Mouse (Mus musculus): ENCODE results near the gene Def8. TPM values are rescaled to one million over a fixed set of nuclear protein-coding genes. Genes with fewer than 3 reads are reported as not detected.
"Not testable (repeated sequence)": the region's sequence is repeated elsewhere in the genome, so short reads cannot be mapped to it uniquely, and the experiment has no call there.

Gene Def8
- polyA plus RNA-seq, 1 experiment from 2014 or later = 40.1 TPM

DNA sequence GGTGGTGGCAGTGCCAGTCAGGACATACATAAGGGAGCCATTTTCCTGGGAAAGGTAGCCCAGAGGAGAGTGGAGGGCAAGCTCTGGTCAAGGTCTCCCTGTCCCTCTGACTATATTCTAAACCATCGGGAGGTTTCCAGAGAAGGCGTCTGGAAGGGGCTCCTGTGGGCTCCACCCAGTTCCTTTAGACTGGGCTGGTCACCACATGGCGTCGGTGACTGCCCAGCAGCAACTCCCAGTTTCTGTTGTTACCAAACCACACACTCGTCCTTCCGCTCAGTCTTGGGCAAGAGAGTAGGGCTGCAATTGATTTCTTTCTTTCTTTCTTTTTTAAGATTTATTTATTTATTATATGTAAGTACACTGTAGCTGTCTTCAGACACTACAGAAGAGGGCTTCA lies 20.8 kb downstream of the Def8 start:
- no peak for ATAC-seq (ENCODE audit: low FRiP score)
- WGBS = 87% methylated on average over 6 of the region's 6 CpGs
- peaks cover 10% of the 10 kb centered on the region; the same call in 1 of the 2 replicates for H3K4me1 ChIP-seq

DNA sequence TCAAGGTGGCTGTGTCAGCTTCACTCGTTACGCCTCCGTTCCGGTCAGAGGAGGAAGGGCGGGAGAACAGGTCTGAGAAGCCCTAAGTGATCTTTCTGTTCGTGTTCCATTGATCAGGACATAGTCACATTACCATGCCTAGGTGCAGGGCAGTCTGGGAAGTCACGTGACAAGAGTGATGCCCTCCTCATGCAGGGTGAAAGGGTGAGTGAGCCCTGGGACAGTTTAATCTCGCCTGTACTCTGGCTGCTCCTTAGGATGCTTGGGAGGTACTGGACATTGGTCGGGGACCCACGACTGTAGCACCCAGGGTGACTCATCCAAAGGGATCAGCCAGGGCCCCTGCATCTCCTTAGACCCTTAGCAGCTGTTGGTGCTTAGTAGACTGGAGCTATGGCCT lies 22.7 kb downstream of the Def8 start:
- Histone ChIP-seq H3K4me2 (replicated peaks) (no peak overlapping the region), H3K4me3 (no peak overlapping the region), H3K27ac (no peak overlapping the region), H3K36me3 (peaks cover 27% of the 10 kb centered on the region), H3K9ac (no peak overlapping the region), H3K4me1 (peaks cover 10% of the 10 kb centered on the region; the same call in 1 of the 2 replicates), H3K9me3 (replicated peaks) (no peaks in the 10 kb centered on the region), H3K27me3 (no peaks in the 10 kb centered on the region)
- no peak for ATAC-seq (ENCODE audit: low FRiP score)
- 87% methylated on average over 10 of the region's 10 CpGs for WGBS

More for the DNA sequence above, 20.8 kb downstream of the Def8 start:
- H3K27ac ChIP-seq = no peak overlapping the region
- peaks cover 15% of the 10 kb centered on the region for H3K36me3 ChIP-seq
- peak overlapping the region; percentile 62 for H3K4me2 ChIP-seq (replicated peaks)
- no peak overlapping the region for H3K9ac ChIP-seq
- no peaks in the 10 kb centered on the region for H3K9me3 ChIP-seq (replicated peaks)
- 0 out of 2 replicates have a peak overlapping the region, but pooled peaks have one; percentile 55 for H3K4me3 ChIP-seq
- no peaks in the 10 kb centered on the region for H3K27me3 ChIP-seq

DNA sequence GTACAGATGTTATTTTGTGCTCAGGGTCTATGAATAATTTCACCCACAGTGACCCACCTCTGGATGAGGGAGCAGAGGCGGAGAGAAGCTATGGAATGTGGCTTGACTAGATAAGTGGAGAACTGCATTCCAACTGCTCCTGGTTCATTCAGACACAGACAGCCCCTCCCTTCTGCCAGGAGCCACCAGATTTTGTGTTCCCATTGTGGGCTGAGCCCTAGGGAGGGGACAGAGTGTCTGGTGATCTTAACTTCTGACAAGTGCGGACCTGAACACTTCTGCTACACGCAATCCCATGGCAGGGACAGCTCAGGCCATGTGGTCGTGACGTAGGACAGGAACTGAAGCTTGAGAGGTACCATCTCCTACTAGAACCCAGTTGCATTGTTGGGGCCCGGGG lies 23.5 kb downstream of the Def8 start:
- peaks cover 31% of the 10 kb centered on the region for H3K36me3 ChIP-seq
- ATAC-seq (ENCODE audit: low FRiP score) = no peak
- peaks cover 10% of the 10 kb centered on the region; the same call in 1 of the 2 replicates for H3K4me1 ChIP-seq
- H3K4me2 ChIP-seq (replicated peaks) = no peak overlapping the region
- H3K27ac ChIP-seq = no peak overlapping the region
- no peak overlapping the region for H3K4me3 ChIP-seq
- WGBS = 89% methylated on average over 6 of the region's 6 CpGs
- H3K27me3 ChIP-seq = no peaks in the 10 kb centered on the region
- no peak overlapping the region for H3K9ac ChIP-seq
- no peaks in the 10 kb centered on the region for H3K9me3 ChIP-seq (replicated peaks)

DNA sequence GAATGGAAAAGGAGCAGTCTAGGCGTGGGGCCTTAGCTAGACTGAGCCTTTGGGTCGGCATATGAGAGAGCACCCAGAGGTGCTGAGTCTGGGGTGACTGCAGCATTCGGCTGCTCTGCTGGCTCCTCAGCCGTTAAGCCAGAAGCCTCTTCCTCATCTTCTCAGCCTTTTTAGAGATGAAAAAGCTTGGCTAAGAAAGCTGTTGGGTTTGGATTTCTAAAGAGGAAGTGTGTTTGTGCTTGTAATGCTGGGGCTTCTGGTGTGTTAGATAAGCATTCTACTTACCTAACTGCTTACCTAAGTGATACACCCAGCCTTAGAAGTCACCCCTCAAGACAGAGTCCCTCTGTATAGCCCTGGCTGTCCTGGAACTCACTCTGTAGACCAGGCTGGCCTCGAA lies 27.5 kb downstream of the Def8 start:
- 92% methylated on average over 5 of the region's 5 CpGs for whole genome bisulfite sequencing
- peaks cover 66% of the 10 kb centered on the region for H3K36me3 ChIP-seq

DNA sequence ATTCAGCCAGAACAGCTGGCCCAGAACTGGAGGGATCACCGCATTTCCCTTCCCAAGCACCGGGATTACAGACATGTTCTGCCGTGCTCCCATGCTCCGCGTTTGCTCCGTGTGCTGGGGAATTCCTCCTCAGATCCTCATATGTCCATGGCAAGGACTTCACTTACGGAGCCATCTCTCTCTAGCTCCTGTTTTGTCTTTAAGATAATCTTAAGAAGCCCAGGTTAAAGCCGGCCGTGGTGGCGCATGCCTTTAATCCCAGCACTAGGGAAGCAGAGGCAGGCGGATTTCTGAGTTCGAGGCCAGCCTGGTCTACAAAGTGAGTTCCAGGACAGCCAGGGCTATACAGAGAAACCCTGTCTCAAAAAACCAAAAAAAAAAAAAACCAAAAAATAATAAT lies 28.4 kb downstream of the Def8 start:
- WGBS = 97% methylated on average over 12 of the region's 12 CpGs
- not testable (repeated sequence) for H3K4me3 ChIP-seq; ATAC-seq (ENCODE audit: low FRiP score); H3K27ac ChIP-seq; H3K9ac ChIP-seq; H3K4me1 ChIP-seq; H3K27me3 ChIP-seq; H3K9me3 ChIP-seq (replicated peaks); H3K4me2 ChIP-seq (replicated peaks)
- H3K36me3 ChIP-seq = peaks cover 72% of the 10 kb centered on the region

More for the DNA sequence above, 27.5 kb downstream of the Def8 start:
- Histone ChIP-seq H3K4me1 (no peaks in the 10 kb centered on the region), H3K27ac (no peak overlapping the region), H3K4me2 (replicated peaks) (no peak overlapping the region), H3K4me3 (no peak overlapping the region), H3K9me3 (replicated peaks) (no peaks in the 10 kb centered on the region), H3K27me3 (no peaks in the 10 kb centered on the region), H3K9ac (no peak overlapping the region)
- no peak for ATAC-seq (ENCODE audit: low FRiP score)

DNA sequence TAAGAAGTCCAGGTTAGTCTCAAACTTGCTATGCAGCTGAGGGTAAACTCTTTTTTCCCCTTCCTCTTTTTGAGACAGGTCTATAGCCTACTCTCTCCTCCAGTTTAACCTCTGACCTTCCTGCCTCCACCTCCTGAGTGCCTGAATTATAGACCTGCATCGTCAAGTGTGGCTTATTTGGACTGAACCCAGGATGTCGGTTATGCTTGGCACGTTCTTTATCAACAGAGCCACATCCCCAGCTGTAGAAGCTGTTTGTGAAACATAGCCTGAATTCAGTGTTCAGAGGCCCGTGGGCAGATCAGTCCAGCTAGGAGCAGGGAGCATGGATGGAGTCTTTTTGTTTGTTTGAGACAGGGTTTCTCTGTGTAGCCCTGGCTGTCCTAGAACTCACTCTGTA lies 28.8 kb downstream of the Def8 start:
- H3K27me3 ChIP-seq = no peaks in the 10 kb centered on the region
- H3K36me3 ChIP-seq = peaks cover 76% of the 10 kb centered on the region
- no peak overlapping the region for H3K4me3 ChIP-seq
- no peak overlapping the region for H3K9ac ChIP-seq
- H3K4me1 ChIP-seq = no peaks in the 10 kb centered on the region
- ATAC-seq (ENCODE audit: low FRiP score) = no peak
- WGBS = 91% methylated on average over 4 of the region's 4 CpGs
- H3K4me2 ChIP-seq (replicated peaks) = no peak overlapping the region
- no peak overlapping the region for H3K27ac ChIP-seq
- no peaks in the 10 kb centered on the region for H3K9me3 ChIP-seq (replicated peaks)

DNA sequence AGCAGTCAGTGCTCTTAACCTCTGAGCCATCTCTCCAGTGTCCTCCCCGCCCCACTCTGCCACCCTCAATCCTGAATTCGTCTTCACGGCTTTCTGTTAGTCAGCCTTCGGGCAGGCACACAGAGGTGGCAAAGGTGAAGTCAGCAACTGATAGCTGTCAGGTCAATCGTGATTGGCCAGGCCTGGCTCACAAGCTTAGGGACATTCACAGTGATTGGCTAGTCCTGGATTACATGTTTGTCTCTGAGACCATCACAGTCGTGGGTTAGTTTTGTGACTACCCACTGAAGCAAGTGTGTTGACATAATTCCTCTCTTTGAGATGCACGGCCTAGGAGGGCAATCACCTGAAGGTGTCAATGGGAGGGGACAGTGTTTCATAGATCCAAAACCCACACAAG lies 30.0 kb downstream of the Def8 start:
- H3K27me3 ChIP-seq = no peaks in the 10 kb centered on the region
- no peak overlapping the region for H3K4me3 ChIP-seq
- H3K4me2 ChIP-seq (replicated peaks) = no peak overlapping the region
- H3K9me3 ChIP-seq (replicated peaks) = no peaks in the 10 kb centered on the region
- H3K4me1 ChIP-seq = no peaks in the 10 kb centered on the region
- ATAC-seq (ENCODE audit: low FRiP score) = no peak
- no peak overlapping the region for H3K27ac ChIP-seq
- H3K9ac ChIP-seq = no peak overlapping the region
- WGBS = 82% methylated on average over 7 of the region's 7 CpGs
- peaks cover 82% of the 10 kb centered on the region for H3K36me3 ChIP-seq

DNA sequence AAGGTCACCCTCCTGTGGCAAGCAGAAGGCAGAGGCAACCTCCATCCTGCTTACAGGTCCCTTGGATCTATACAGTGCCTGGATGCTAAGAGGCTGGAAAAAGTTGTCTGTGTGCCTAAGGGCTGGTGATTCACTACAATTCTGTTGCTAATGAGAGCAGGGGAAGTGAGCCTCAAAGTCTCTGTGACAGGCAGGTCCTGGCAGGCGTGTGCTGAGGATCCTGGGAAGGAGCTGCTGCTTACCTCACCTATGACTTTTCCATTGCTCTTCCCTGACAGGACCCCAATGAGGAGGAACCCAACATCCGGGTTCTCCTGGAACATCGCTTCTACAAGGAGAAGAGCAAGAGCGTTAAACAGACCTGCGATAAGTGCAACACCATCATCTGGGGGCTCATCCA lies 30.6 kb downstream of the Def8 start:
- no peak overlapping the region for H3K27ac ChIP-seq
- no peak overlapping the region for H3K4me2 ChIP-seq (replicated peaks)
- H3K27me3 ChIP-seq = no peaks in the 10 kb centered on the region
- H3K9ac ChIP-seq = no peak overlapping the region
- H3K4me3 ChIP-seq = no peak overlapping the region
- peaks cover 82% of the 10 kb centered on the region for H3K36me3 ChIP-seq
- no peak for ATAC-seq (ENCODE audit: low FRiP score)
- no peaks in the 10 kb centered on the region for H3K4me1 ChIP-seq
- H3K9me3 ChIP-seq (replicated peaks) = no peaks in the 10 kb centered on the region
- WGBS = 82% methylated on average over 5 of the region's 5 CpGs

DNA sequence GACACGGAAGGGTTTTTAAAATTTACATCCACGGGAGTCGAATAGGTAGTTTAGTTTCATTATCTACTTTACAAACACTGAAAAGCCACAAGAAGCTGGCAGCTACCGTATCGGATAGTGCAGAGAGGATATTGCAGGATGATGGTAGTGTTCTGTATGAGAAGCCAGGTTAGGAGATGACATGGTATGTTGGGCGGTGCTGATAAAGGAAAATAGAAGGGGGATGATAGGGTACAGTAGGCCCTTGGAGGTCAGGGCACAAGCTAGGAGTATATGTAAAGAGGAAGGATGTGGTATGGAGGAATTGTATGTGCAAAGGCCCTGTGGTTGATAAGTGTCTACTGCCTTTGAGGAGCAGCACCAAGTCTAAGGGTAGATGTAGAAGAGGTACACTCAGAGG lies 31.2 kb downstream of the Def8 start:
- peaks cover 82% of the 10 kb centered on the region for H3K36me3 ChIP-seq
- no peak overlapping the region for H3K9ac ChIP-seq
- H3K9me3 ChIP-seq (replicated peaks) = no peaks in the 10 kb centered on the region
- WGBS = 90% methylated on average over 6 of the region's 6 CpGs
- H3K4me3 ChIP-seq = no peak overlapping the region
- H3K27me3 ChIP-seq = no peaks in the 10 kb centered on the region
- ATAC-seq (ENCODE audit: low FRiP score) = no peak
- H3K4me1 ChIP-seq = no peaks in the 10 kb centered on the region
- H3K4me2 ChIP-seq (replicated peaks) = no peak overlapping the region
- no peak overlapping the region for H3K27ac ChIP-seq

DNA sequence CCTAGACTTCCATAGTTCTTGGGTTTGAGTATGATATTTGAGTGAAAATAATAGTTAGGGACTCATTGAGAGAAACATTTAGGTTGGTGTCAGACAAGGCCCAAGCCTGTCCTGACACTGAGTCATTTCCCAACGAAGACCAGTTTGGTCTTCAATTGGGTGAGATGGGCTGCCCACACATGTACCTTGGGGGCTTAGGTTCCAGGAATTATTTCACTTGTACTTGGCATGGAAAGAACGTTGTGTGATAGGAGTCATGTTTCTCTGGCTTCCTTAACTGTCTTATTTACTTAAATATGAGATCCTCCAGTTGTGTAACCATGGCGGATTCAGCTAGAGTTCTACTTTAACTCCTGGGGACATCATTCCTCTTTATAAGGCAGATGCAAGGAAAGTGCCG lies 40.3 kb downstream of the Def8 start:
- no peak for ATAC-seq (ENCODE audit: low FRiP score)
- no peak overlapping the region for H3K9ac ChIP-seq
- H3K36me3 ChIP-seq = peaks cover 50% of the 10 kb centered on the region
- H3K9me3 ChIP-seq (replicated peaks) = no peaks in the 10 kb centered on the region
- H3K4me2 ChIP-seq (replicated peaks) = no peak overlapping the region
- H3K27ac ChIP-seq = no peak overlapping the region
- WGBS = 92% methylated on average over 4 of the region's 4 CpGs
- H3K4me1 ChIP-seq = no peaks in the 10 kb centered on the region
- no peaks in the 10 kb centered on the region for H3K27me3 ChIP-seq
- no peak overlapping the region for H3K4me3 ChIP-seq

DNA sequence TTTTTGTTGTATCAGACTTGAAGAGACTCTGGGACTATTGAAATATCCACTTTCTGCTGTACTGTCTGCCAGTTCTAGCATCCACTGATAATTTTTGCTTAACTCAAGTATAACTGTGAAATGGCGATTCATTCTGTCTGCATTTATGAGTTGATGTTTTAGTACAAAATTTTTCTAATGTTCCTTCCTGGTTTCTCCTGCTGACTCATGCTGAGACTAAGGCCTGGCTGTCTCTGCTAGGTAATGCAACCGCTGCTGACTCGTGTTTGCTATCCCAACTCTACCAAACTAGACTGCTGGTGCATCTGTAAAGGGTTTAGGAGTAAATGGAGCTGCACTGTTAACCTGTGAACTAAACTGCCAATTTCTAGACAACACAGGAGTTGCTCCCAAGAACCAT lies 44.1 kb downstream of the Def8 start:
- Histone ChIP-seq H3K4me2 (replicated peaks) (no peak overlapping the region), H3K9ac (no peak overlapping the region), H3K27me3 (peaks cover 5% of the 10 kb centered on the region; the same call in 1 of the 2 replicates), H3K4me3 (no peak overlapping the region), H3K27ac (no peak overlapping the region), H3K9me3 (replicated peaks) (no peaks in the 10 kb centered on the region), H3K4me1 (no peaks in the 10 kb centered on the region), H3K36me3 (peaks cover 12% of the 10 kb centered on the region)
- WGBS = 77% methylated on average over 3 of the region's 3 CpGs
- no peak for ATAC-seq (ENCODE audit: low FRiP score)

DNA sequence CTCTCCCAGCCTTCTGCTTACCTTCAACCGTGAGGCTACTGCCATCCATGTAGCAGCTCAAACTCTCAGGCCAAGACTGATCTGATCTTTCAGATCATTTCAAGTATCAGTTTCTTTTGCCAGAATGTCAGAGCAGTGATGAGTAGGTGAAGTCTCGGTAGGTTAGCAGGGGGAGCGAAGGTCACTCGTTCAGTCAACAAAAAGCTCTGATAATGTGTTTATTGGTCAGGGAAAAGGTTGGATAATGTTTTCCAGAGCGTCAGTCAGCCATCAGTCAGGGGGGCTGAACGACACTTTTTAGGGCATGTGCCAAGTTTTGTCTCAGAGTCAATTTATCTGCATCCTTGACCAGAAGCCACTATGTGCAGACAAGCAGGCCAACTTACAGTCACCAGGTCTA lies 49.7 kb downstream of the Def8 start:
- H3K27me3 ChIP-seq; ATAC-seq (ENCODE audit: low FRiP score); H3K36me3 ChIP-seq; H3K4me3 ChIP-seq; H3K27ac ChIP-seq; H3K4me1 ChIP-seq; H3K9me3 ChIP-seq (replicated peaks); H3K9ac ChIP-seq; H3K4me2 ChIP-seq (replicated peaks): not testable (repeated sequence)
- 76% methylated on average over 6 of the region's 6 CpGs for WGBS

DNA sequence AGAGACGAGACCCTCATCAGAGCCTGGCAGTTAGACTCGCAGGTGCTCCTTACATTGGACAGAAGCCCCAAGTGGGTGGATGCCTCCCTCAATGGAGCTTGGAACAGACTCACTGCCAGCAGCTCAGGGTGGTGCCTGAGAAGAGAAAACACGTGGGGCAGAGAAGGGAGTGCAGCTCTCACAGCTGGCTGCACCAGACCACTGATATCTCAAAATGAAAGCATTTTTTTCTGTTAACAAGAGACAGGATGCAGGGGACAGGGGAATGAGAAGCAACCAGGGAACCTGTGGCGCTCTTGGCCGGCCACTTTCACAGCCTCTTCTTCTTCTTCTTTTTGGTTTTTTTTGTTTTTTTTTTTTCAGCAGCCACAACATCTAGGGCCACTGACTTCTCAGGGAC lies 51.2 kb downstream of the Def8 start:
- not testable (repeated sequence) for H3K27ac ChIP-seq; H3K9me3 ChIP-seq (replicated peaks); H3K27me3 ChIP-seq; H3K9ac ChIP-seq; H3K4me3 ChIP-seq; ATAC-seq (ENCODE audit: low FRiP score); H3K36me3 ChIP-seq; H3K4me2 ChIP-seq (replicated peaks)
- peaks cover 17% of the 10 kb centered on the region for H3K4me1 ChIP-seq
- 73% methylated on average over 5 of the region's 5 CpGs for WGBS

All from hindbrain, embryonic 12.5 days (tissue).